Mouse (Mus musculus): ENCODE measurements at regions not wholly inside any gene's neighbourhood (a gene's known extent, or its start where the extent isn't known, plus 50 kb on each side); places are given as distances from the start of the nearest gene placed in this dataset.

DNA sequence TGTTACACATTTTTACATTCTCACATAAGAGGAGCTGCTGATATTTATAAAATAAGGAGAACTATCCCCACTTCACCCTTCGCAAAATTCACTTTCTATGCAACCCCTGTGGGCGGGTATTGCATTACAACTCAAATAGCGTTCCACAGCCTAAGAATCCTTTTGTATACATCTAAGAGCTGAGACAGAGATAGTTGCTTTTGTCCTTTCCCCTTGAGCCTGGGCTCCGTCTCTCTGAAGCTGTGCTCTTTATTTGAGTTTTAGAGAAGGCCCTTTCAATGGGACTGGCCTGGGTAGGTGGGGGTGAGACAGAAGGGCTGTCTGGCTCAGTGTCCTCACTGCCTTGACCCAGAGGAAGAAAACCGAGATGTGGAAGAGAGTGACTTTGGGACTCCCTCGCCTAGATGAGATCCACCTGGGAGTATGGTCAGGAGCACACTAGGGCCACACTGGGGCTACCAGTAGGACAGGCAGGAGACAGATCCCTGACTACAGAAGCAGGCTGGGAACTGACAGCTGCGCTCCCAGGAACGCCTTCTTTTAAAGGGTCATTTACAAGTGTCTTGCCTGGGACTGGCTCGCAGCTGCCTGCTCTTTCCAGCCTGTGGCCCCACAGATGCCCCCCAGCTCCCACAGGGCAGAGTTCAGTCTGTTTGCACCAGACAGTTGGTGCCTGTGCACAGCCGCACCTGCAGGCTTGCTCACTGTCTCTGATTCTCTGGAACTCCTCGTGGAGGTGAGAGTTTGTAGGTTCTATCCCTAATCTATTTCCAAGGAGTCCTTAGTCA, 204.5 kb upstream of the Pou3f3 start:
- Histone ChIP-seq H3K79me2 (ENCODE audit: control insufficient read depth, insufficient read depth, low read length, poor library complexity) (no peaks in the 10 kb centered on the region), H3K9ac (ENCODE audit: control insufficient read depth, low read depth, low read length, poor library complexity, severe bottlenecking) (no peak overlapping the region), H3K36me3 (ENCODE audit: control insufficient read depth in 1 of 2, insufficient read depth in 2 of 2, low read length in 2 of 2) (no peaks in the 10 kb centered on the region), H3K4me1 (ENCODE audit: control insufficient read depth in 1 of 2, insufficient read depth in 2 of 2, low read length in 2 of 2) (no peaks in the 10 kb centered on the region), H3K4me3 (ENCODE audit: control insufficient read depth in 1 of 2, insufficient read depth in 1 of 2, low read depth in 2 of 2, low read length in 2 of 2) (no peak overlapping the region), H3K27ac (ENCODE audit: control insufficient read depth, low read depth, low read length) (no peak overlapping the region), H3K9me3 (replicated peaks; ENCODE audit: insufficient read depth, low read length) (no peaks in the 10 kb centered on the region), H3K27me3 (ENCODE audit: control insufficient read depth in 1 of 2, insufficient read depth in 2 of 2, low read length in 2 of 2) (no peaks in the 10 kb centered on the region)
- no peak for TF ChIP-seq GABPA (IDR thresholded peaks at IDR 0.05; ENCODE audit: low read depth, low read length)
- no peak for TF ChIP-seq SIN3A (IDR thresholded peaks at IDR 0.05; ENCODE audit: low read length)
- no peak for TF ChIP-seq MXI1 (IDR thresholded peaks at IDR 0.05; ENCODE audit: low read depth, low read length)
- no peak for TF ChIP-seq NRF1 (IDR thresholded peaks at IDR 0.05; ENCODE audit: insufficient read depth, low read depth, low read length, poor library complexity, severe bottlenecking)
- no peak for TF ChIP-seq ETS1 (IDR thresholded peaks at IDR 0.05; ENCODE audit: low read depth, low read length)
- no peak for TF ChIP-seq MAFK (IDR thresholded peaks at IDR 0.05; ENCODE audit: borderline replicate concordance, low read depth, low read length)
- no peak for TF ChIP-seq BHLHE40 (IDR thresholded peaks at IDR 0.05; ENCODE audit: borderline replicate concordance, low read depth, low read length)
- no peak for TF ChIP-seq POLR2AphosphoS5 (IDR thresholded peaks at IDR 0.05; ENCODE audit: borderline replicate concordance, low read depth, low read length)
- TF ChIP-seq ZNF384 (IDR thresholded peaks at IDR 0.05; ENCODE audit: low read depth, low read length), result no peak
- DNase-seq (ENCODE audit: low read depth, low spot score), result no peak

DNA sequence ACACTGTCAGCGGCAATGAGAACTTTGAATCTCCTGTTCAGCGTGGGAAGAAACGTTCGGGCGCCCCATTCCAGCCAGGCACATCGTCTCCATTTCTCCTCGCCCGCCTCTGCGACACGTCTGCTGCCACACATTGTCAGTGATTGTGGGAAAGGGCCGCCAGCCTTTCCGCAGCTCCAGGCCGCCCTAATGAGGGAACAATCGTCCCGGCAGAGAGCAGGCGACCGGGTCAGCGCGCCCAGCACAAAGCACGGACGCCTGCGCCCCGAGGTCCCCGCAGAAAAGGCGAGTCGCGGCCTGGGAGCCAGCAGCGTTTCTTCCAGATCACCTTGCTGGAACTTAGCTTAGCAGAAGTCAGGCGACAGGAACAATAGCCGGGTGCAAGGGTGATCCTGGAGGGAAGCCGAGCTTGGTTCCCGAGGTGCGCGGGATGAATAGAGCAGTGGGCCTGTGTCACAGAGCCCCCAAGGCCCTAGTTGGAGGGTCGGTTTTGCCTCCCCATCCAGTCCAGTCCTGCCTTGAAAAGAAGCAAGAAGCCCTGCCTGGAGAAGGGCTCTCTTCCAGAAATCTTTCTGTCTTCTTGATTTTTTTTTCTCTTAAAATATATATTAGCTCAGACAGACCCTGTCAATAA, 203.8 kb upstream of the Pou3f3 start:
- no peak for DNase-seq (ENCODE audit: low read depth, low spot score)
- H3K9ac ChIP-seq (ENCODE audit: control insufficient read depth, low read depth, low read length, poor library complexity, severe bottlenecking), result no peak overlapping the region
- no peaks in the 10 kb centered on the region for H3K79me2 ChIP-seq (ENCODE audit: control insufficient read depth, insufficient read depth, low read length, poor library complexity)
- no peak overlapping the region for H3K27ac ChIP-seq (ENCODE audit: control insufficient read depth, low read depth, low read length)
- H3K9me3 ChIP-seq (replicated peaks; ENCODE audit: insufficient read depth, low read length), result no peaks in the 10 kb centered on the region
- H3K36me3 ChIP-seq (ENCODE audit: control insufficient read depth in 1 of 2, insufficient read depth in 2 of 2, low read length in 2 of 2), result no peaks in the 10 kb centered on the region
- H3K4me1 ChIP-seq (ENCODE audit: control insufficient read depth in 1 of 2, insufficient read depth in 2 of 2, low read length in 2 of 2), result no peaks in the 10 kb centered on the region
- H3K27me3 ChIP-seq (ENCODE audit: control insufficient read depth in 1 of 2, insufficient read depth in 2 of 2, low read length in 2 of 2), result no peaks in the 10 kb centered on the region
- H3K4me3 ChIP-seq (ENCODE audit: control insufficient read depth in 1 of 2, insufficient read depth in 1 of 2, low read depth in 2 of 2, low read length in 2 of 2), result no peak overlapping the region
- TF ChIP-seq ZC3H11A (IDR thresholded peaks at IDR 0.05; ENCODE audit: low read depth, low read length) (no peak), RCOR1 (IDR thresholded peaks at IDR 0.05; ENCODE audit: low read depth, low read length) (no peak), MEF2A (IDR thresholded peaks at IDR 0.05; ENCODE audit: extremely low read depth, insufficient replicate concordance, low read depth, low read length, poor library complexity, severe bottlenecking) (no peak), NELFE (IDR thresholded peaks at IDR 0.05; ENCODE audit: low read depth, low read length) (no peak), TBP (IDR thresholded peaks at IDR 0.05; ENCODE audit: low read depth, low read length) (no peak), POLR2AphosphoS5 (IDR thresholded peaks at IDR 0.05; ENCODE audit: borderline replicate concordance, low read depth, low read length) (no peak), TCF12 (IDR thresholded peaks at IDR 0.05; ENCODE audit: low read depth, low read length) (no peak), GABPA (IDR thresholded peaks at IDR 0.05; ENCODE audit: low read depth, low read length) (no peak), HCFC1 (IDR thresholded peaks at IDR 0.05; ENCODE audit: low read depth, low read length) (no peak), MAZ (IDR thresholded peaks at IDR 0.05; ENCODE audit: low read depth, low read length) (no peak), ZKSCAN1 (IDR thresholded peaks at IDR 0.05; ENCODE audit: low read depth, low read length) (no peak), RAD21 (IDR thresholded peaks at IDR 0.05; ENCODE audit: low read depth, low read length) (no peak), USF2 (IDR thresholded peaks at IDR 0.05; ENCODE audit: borderline replicate concordance in 1 of 2, insufficient read depth in 1 of 2, low read depth in 1 of 2, low read length in 2 of 2) (no peak), POLR2AphosphoS2 (IDR thresholded peaks at IDR 0.05; ENCODE audit: low read length) (no peak), ETS1 (IDR thresholded peaks at IDR 0.05; ENCODE audit: low read depth, low read length) (no peak), MXI1 (IDR thresholded peaks at IDR 0.05; ENCODE audit: low read depth, low read length) (no peak), NRF1 (IDR thresholded peaks at IDR 0.05; ENCODE audit: insufficient read depth, low read depth, low read length, poor library complexity, severe bottlenecking) (no peak), KAT2A (conservative IDR thresholded peaks at IDR 0.05; ENCODE audit: low read depth, low read length) (no peak)

All from MEL (cell line).